Mouse (Mus musculus): ENCODE results near the gene Ang. TPM values are rescaled to one million over a fixed set of nuclear protein-coding genes. Genes with fewer than 3 reads are reported as not detected.
A peak's percentile ranks its signal among the peaks of the same experiment; 100 is the strongest.

The Ang gene
- polyA plus RNA-seq, 1 experiment from 2014 or later, result 7.7 TPM

GRCm38 (mm10) chr14:51106449-51106967 is 15.6 kb downstream of the Ang start:
- Histone ChIP-seq H3K4me2 (no peak overlapping the region), H3K36me3 (no peaks in the 10 kb centered on the region), H3K4me3 (no peak overlapping the region), H3K27me3 (no peaks in the 10 kb centered on the region), H3K27ac (no peak overlapping the region), H3K9ac (no peak overlapping the region), H3K4me1 (no peaks in the 10 kb centered on the region), H3K9me3 (no peaks in the 10 kb centered on the region)
- no peak for ATAC-seq (ENCODE audit: borderline replicate concordance, extremely low read depth, low FRiP score, low TSS enrichment)

DNA sequence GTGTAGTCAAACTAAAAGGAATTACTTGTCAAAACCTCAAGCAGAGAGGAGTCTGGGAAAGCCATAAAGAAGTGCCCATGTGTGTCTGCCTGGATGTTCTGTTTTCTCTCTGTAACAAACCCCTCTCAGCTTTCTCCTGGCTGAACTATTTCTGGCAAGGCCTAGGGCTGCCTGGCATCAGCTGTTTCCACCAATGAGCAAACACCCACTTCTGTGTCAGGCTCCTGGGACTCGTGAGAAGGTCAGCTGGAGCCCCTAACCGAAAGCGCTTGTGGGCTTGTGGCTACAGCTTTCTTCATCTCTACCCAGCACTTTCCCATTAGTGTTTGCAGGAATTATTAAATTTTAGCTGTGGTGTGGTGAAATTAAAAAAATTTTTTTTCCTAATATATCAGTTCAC is 21.0 kb downstream of the Ang start:
- Histone ChIP-seq H3K27ac (no peak overlapping the region), H3K4me2 (no peak overlapping the region), H3K9me3 (no peaks in the 10 kb centered on the region), H3K4me1 (no peaks in the 10 kb centered on the region), H3K36me3 (no peaks in the 10 kb centered on the region), H3K9ac (no peak overlapping the region), H3K27me3 (no peaks in the 10 kb centered on the region), H3K4me3 (no peak overlapping the region)
- no peak for ATAC-seq (ENCODE audit: borderline replicate concordance, extremely low read depth, low FRiP score, low TSS enrichment)
- 52% methylated on average over 3 of the region's 3 CpGs for WGBS

DNA sequence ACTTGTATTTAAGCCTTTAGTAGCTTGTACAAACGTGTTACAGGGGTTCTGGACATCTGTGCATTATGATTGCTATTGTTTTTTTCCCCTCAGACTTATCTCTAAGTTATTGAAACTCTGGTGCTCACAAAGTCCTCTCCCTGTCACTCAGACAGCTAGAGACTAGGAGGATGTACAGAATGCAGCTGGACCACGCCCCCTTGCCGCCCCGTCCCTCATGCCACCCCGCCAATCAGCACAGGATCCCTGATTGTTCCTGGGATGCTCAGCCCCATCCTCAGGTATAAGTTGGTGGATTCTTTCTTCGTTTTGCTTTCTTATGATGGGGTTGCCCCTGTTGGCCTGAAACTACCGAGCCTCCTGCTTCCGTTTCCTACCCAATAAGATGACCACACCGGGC is 22.5 kb downstream of the Ang start:
- Histone ChIP-seq H3K27me3 (no peaks in the 10 kb centered on the region), H3K4me1 (no peaks in the 10 kb centered on the region), H3K4me3 (no peak overlapping the region), H3K4me2 (no peak overlapping the region), H3K9ac (no peak overlapping the region), H3K9me3 (no peaks in the 10 kb centered on the region), H3K27ac (no peak overlapping the region), H3K36me3 (no peaks in the 10 kb centered on the region)
- no peak for ATAC-seq (ENCODE audit: borderline replicate concordance, extremely low read depth, low FRiP score, low TSS enrichment)
- WGBS, result 41% methylated on average over 9 of the region's 9 CpGs

DNA sequence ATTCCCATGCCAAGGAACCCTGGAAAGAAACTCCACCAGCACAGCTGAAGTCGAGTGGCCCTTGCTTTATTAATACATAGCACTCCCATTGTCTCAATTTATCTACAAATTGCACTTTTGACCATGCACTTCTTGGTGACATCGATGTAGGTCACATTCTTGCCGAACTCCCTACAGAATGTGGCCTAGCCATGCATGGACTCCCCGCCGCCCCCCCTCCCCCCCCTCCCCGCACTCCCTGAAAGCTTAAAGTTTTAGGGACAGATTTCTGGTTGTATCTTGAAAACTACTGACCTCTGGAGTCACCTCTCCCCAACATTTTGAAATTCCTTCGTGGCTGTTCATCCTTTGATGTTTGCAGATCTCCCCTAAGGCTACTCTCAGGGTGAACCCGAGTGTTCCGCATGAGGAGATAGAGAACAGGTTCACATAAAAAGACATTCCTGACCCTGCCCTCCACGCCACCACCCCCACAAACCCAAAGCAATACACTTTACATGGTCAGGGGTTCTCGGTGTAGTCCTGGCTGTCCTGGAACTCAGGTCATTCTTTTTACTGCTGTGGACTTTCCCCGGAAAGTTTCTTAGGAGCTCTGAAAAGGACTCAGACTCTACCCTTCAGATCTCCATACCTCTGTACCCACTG is 23.1 kb downstream of the Ang start, which contains the start of gene Eddm3b:
Gene Eddm3b, plus strand, starts transcription at position 511 of the 645 bp plus-strand sequence.
- H3K36me3 ChIP-seq, result no peaks in the 10 kb centered on the region
- H3K9ac ChIP-seq, result no peak within 1 kb of the TSS
- H3K27me3 ChIP-seq, result no peaks in the 10 kb centered on the region
- no peaks in the 10 kb centered on the region for H3K4me1 ChIP-seq
- H3K27ac ChIP-seq, result no peak within 1 kb of the TSS
- no peaks in the 10 kb centered on the region for H3K9me3 ChIP-seq
- 48% methylated on average over 12 of the region's 12 CpGs for WGBS
- ATAC-seq (ENCODE audit: borderline replicate concordance, extremely low read depth, low FRiP score, low TSS enrichment), result no peak
- no peak within 1 kb of the TSS for H3K4me3 ChIP-seq
- H3K4me2 ChIP-seq, result no peak within 1 kb of the TSS

GRCm38 (mm10) chr14:51125684-51126083 is 34.7 kb downstream of the Ang start:
- H3K36me3 ChIP-seq, result no peaks in the 10 kb centered on the region
- H3K27ac ChIP-seq, result no peak overlapping the region
- H3K4me1 ChIP-seq, result no peaks in the 10 kb centered on the region
- H3K4me2 ChIP-seq, result no peak overlapping the region
- H3K9me3 ChIP-seq, result no peaks in the 10 kb centered on the region
- no peaks in the 10 kb centered on the region for H3K27me3 ChIP-seq
- 76% methylated on average over 6 of the region's 6 CpGs for WGBS
- H3K9ac ChIP-seq, result no peak overlapping the region
- ATAC-seq (ENCODE audit: borderline replicate concordance, extremely low read depth, low FRiP score, low TSS enrichment), result no peak
- H3K4me3 ChIP-seq, result no peak overlapping the region

GRCm38 (mm10) chr14:51127648-51128258 is 36.8 kb downstream of the Ang start:
- Histone ChIP-seq H3K4me1 (no peaks in the 10 kb centered on the region), H3K9me3 (no peaks in the 10 kb centered on the region), H3K9ac (no peak overlapping the region), H3K4me2 (no peak overlapping the region), H3K4me3 (no peak overlapping the region), H3K27me3 (no peaks in the 10 kb centered on the region), H3K36me3 (no peaks in the 10 kb centered on the region), H3K27ac (no peak overlapping the region)
- WGBS, result 44% methylated on average over 2 of the region's 2 CpGs
- ATAC-seq (ENCODE audit: borderline replicate concordance, extremely low read depth, low FRiP score, low TSS enrichment), result peak; percentile 42; the same call in 1 of the 2 replicates

DNA sequence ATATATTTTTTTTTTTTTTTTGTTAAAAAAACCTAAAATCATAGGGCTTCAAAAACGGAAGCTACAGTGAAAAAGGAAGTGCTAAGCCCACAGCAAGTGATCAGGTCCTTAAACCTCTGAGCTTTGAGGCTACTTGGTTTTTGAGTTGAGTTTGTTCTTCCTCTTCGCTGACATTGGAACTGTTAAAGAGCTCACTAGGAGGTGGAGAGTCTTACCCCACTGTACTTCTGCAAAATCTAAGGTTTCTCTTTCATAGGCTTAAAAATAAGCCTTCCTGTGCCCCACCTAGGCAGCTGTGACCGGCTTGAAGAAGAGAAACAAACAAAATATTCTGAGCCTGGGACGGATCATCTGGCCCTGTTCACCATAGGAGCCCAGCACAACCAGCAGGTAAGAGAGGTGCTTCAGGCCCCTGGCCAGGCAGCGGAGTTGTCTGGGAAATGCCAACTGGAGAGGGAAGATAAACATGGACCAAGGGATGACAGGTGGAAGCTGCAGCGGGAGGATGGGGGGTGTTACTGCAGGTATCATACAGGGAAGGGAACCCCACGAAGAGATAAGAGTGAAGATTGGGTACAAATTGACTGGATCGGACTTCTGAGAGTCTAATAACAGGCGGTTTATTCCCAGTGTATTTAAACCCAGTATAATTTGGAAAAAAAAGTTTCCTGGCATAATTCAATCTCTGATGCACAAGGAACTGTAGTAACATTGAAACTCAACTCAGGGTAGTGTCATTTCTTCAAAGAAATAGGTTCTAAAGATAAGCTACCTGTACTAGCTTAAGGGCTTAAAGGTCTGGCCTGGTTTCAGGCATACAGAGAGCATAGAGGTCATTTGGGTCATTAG is 38.0 kb downstream of the Ang start:
- ATAC-seq (ENCODE audit: borderline replicate concordance, extremely low read depth, low FRiP score, low TSS enrichment), result no peak
- Histone ChIP-seq H3K4me3 (no peak overlapping the region), H3K9ac (no peak overlapping the region), H3K27me3 (no peaks in the 10 kb centered on the region), H3K4me2 (no peak overlapping the region), H3K4me1 (no peaks in the 10 kb centered on the region), H3K9me3 (no peaks in the 10 kb centered on the region), H3K27ac (no peak overlapping the region), H3K36me3 (no peaks in the 10 kb centered on the region)
- 67% methylated on average over 9 of the region's 9 CpGs for WGBS

DNA sequence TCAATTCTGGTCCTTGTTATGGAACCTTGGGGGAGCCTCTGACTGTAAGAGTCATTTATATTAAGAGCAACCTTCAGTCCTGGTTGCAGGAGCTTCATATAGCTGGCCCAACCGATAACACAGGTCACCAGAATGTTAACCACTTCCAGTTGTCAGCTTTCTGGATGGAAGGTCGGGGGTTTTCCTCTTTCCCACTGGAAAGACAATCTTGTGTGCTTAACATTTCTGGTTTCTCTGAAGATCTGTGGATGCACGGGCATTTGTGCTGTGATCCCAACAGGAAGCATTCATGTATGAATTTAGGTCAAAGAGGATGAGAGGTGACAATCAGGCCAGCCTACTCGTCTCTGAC is 38.6 kb downstream of the Ang start:
- H3K4me1 ChIP-seq, result no peaks in the 10 kb centered on the region
- no peak for ATAC-seq (ENCODE audit: borderline replicate concordance, extremely low read depth, low FRiP score, low TSS enrichment)
- H3K9me3 ChIP-seq, result no peaks in the 10 kb centered on the region
- H3K27ac ChIP-seq, result no peak overlapping the region
- WGBS, result 58% methylated on average over 4 of the region's 4 CpGs
- H3K27me3 ChIP-seq, result no peaks in the 10 kb centered on the region
- no peak overlapping the region for H3K4me3 ChIP-seq
- no peaks in the 10 kb centered on the region for H3K36me3 ChIP-seq
- no peak overlapping the region for H3K4me2 ChIP-seq
- H3K9ac ChIP-seq, result no peak overlapping the region

GRCm38 (mm10) chr14:51130315-51130940 is 39.5 kb downstream of the Ang start:
- ATAC-seq (ENCODE audit: borderline replicate concordance, extremely low read depth, low FRiP score, low TSS enrichment), result no peak
- H3K27me3 ChIP-seq, result no peaks in the 10 kb centered on the region
- no peak overlapping the region for H3K9ac ChIP-seq
- no peak overlapping the region for H3K4me3 ChIP-seq
- WGBS, result 62% methylated on average over 9 of the region's 9 CpGs
- no peak overlapping the region for H3K4me2 ChIP-seq
- H3K27ac ChIP-seq, result no peak overlapping the region
- H3K4me1 ChIP-seq, result no peaks in the 10 kb centered on the region
- H3K36me3 ChIP-seq, result no peaks in the 10 kb centered on the region
- no peaks in the 10 kb centered on the region for H3K9me3 ChIP-seq

DNA sequence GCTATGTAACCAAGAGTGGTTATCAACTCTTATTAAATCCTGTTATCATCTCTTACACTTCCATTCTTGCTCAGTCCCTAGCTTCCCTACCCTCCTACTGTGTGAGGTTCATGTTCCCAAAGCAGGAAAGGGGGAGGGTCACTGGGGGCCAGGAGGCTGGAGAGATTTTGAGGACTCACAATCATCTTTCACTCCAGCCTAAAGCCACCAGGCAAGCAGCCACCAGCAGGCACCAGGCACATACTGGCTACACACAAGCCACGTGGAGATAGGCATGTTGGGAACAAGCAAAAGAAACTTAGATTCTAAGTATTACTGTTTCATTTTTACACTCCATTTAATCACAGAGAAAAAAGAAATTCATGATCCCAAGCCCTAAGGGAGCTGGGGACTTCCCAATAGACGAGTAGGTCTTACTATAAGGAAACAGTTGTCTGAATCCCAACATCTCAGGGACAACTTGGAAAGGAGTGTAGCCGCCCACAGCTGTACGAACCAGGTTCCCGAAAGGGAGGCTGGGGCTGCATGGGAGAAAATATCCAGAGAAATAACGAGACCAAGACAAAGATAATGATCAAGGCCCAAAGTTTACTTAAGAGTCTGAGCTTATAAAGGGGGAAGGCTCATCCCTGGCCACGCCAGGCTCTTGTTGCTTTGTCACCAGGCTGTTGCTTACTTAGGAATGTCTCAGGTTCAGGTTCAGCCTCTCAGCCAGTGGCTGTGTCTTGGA is 40.3 kb downstream of the Ang start:
- no peaks in the 10 kb centered on the region for H3K36me3 ChIP-seq
- no peak overlapping the region for H3K9ac ChIP-seq
- no peaks in the 10 kb centered on the region for H3K9me3 ChIP-seq
- H3K27me3 ChIP-seq, result no peaks in the 10 kb centered on the region
- H3K4me2 ChIP-seq, result no peak overlapping the region
- no peak for ATAC-seq (ENCODE audit: borderline replicate concordance, extremely low read depth, low FRiP score, low TSS enrichment)
- no peaks in the 10 kb centered on the region for H3K4me1 ChIP-seq
- H3K27ac ChIP-seq, result no peak overlapping the region
- WGBS, result 69% methylated on average over 7 of the region's 7 CpGs
- H3K4me3 ChIP-seq, result no peak overlapping the region

DNA sequence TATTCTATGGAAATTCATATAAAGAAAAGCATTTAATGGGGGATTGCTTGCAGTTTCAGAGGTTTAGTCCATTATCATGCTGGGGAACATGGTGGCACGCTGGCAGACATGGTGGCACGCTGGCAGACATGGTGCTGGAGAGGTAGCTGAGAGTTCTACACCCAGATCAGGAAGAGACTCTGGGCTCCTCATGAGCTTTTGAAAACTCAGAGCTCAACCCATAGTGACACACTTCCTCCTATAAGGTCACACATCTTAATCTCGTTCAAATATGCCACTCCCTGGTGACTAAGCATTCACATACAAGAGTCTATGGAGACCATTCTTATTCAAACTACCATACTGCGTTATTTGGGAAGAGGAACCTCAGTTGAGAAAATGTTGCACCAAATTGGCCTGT is 41.4 kb downstream of the Ang start:
- Histone ChIP-seq H3K4me2 (no peak overlapping the region), H3K36me3 (no peaks in the 10 kb centered on the region), H3K9me3 (no peaks in the 10 kb centered on the region), H3K27me3 (no peaks in the 10 kb centered on the region), H3K4me1 (no peaks in the 10 kb centered on the region), H3K27ac (no peak overlapping the region), H3K9ac (no peak overlapping the region), H3K4me3 (no peak overlapping the region)
- 91% methylated on average over 4 of the region's 4 CpGs for WGBS
- no peak for ATAC-seq (ENCODE audit: borderline replicate concordance, extremely low read depth, low FRiP score, low TSS enrichment)
